Mouse (Mus musculus) stomach, postnatal 0 days (tissue): ENCODE data around the gene Adamts13.

Experiments
- CTCF ChIP-seq: IDR thresholded peaks from 2 replicates; pipeline ENCODE4 v1.5.1; 2016; ENCODE audit warnings: antibody characterized with exemption, low read depth, mild to moderate bottlenecking, moderate library complexity
- EP300 ChIP-seq: optimal IDR thresholded peaks from 2 replicates; pipeline ENCODE3; 2016; ENCODE audit warnings: antibody characterized with exemption

DNA sequence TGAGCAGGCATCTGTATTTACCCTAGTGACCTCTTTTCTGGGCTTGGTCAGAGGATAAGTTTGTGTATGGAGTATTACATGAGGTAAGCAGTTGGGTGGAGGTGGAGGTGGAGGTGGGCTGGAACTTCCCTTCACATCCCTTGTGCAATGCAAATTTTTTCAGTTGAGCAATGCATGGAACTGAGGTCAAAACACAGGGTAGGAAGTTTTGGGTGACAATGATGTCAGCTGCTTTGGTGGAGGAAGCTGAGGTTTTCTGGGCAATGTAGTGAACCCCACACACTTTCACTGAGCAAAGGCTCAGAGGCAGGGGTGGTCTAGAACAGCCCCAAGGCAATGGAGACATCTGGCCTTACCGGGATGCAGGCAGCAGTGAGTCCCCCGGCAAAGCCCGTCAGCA, 52.3 kb downstream of the Adamts13 start:
- TF ChIP-seq EP300 (no peak), CTCF (no peak)
